Comparison of ENCODE assay signal across 13 mouse cellular contexts in genomic region chr3:122102091-122102490, GRCm38 (mm10).
"Had no signal": no experiment of that assay in that cellular context is flagged by ENCODE, and none has a peak within 500 bp of the region (broad histone marks: within the 10 kb centered on the region; RNA-seq: fewer than 3 reads in every experiment).

No protein-coding gene starts in this region.

- H3K4me1 ChIP-seq: midbrain, embryonic 15.5 days; neural tube, embryonic 13.5 days; stomach, embryonic 15.5 days had no signal

- H3K36me3 ChIP-seq: liver, embryonic 15.5 days; midbrain, embryonic 15.5 days; neural tube, embryonic 13.5 days; stomach, embryonic 15.5 days had no signal

- H3K27me3 ChIP-seq: liver, embryonic 15.5 days; midbrain, embryonic 15.5 days; neural tube, embryonic 13.5 days; stomach, embryonic 15.5 days had no signal

- H3K9me3 ChIP-seq: liver, embryonic 15.5 days; midbrain, embryonic 15.5 days; neural tube, embryonic 13.5 days; stomach, embryonic 15.5 days had no signal

- H3K4me3 ChIP-seq: liver, embryonic 15.5 days; midbrain, embryonic 15.5 days; neural tube, embryonic 13.5 days; stomach, embryonic 15.5 days had no signal

- DNase-seq: kidney, adult 11 months; left cerebral cortex, postnatal 4 days; lung, embryonic 14.5 days; lung, postnatal 10 days; lung, postnatal 4 days; right cerebral cortex, postnatal 14 days; thymus, postnatal 4 days had no signal

- H3K9ac ChIP-seq: liver, embryonic 15.5 days; lung, embryonic 14.5 days; midbrain, embryonic 15.5 days; neural tube, embryonic 13.5 days; stomach, embryonic 15.5 days had no signal

- ATAC-seq: midbrain, embryonic 15.5 days had no signal

- H3K4me2 ChIP-seq: liver, embryonic 11.5 days; liver, embryonic 15.5 days; lung, embryonic 14.5 days; midbrain, embryonic 11.5 days; midbrain, embryonic 15.5 days; neural tube, embryonic 13.5 days; stomach, embryonic 15.5 days had no signal

- H3K27ac ChIP-seq: liver, embryonic 15.5 days; midbrain, embryonic 15.5 days; neural tube, embryonic 13.5 days; stomach, embryonic 15.5 days had no signal
